Mouse (Mus musculus) spleen, postnatal 4 days (tissue): Measurements from ENCODE around the gene Ccdc34.

ENCODE experiments used
- DNase-seq, 2 experiments: peaks; one replicate each; pipeline ENCODE4 v3.0.0; 2022; ENCODE audit warnings: low spot score in 2 of 2

The Ccdc34 gene

GRCm38 (mm10) chr2:110214278-110214677 lies 196.7 kb downstream of the Ccdc34 start:
- no peak for DNase-seq

GRCm38 (mm10) chr2:110214991-110215684 lies 197.5 kb downstream of the Ccdc34 start:
- DNase-seq = no peak

GRCm38 (mm10) chr2:110215685-110216058 lies 198.1 kb downstream of the Ccdc34 start:
- no peak for DNase-seq

- DNase-seq = no peak
These were observed 202.9 kb downstream of the Ccdc34 start for GRCm38 (mm10) chr2:110220492-110220891.

- no peak for DNase-seq
These were observed 205.2 kb downstream of the Ccdc34 start for GRCm38 (mm10) chr2:110222793-110223192.
